Mouse (Mus musculus) megakaryocyte, embryonic 14.5 days (primary cell): ENCODE measurements around the gene Cntrl.

Source experiments
- FLI1 ChIP-seq: IDR thresholded peaks from 2 replicates; pipeline ENCODE4 v1.6.1; 2012; ENCODE audit warnings: low read length, inconsistent platforms, mixed read lengths
- GATA1 ChIP-seq: IDR thresholded peaks from 3 replicates; pipeline ENCODE4 v1.6.1; 2012; ENCODE audit warnings: mixed read lengths, low read length, inconsistent platforms, borderline replicate concordance

DNA sequence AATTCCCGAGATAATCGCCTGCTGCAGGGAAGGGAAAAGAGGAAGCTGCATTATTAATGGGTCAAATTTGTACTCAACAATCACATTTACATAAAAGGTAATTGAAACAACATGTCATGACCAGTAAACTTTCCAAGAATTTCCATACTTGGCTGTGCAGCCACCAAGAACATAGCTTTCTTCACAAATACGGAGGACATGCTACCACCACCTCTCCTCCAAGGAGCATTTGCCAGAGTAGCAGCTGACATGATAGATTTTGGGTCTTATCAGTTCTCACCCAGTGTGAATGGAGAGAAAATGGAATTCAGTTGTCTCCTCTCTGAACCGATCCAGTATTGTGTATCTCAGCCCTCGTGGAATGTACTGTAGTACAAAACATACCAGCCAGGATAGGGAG is 90.2 kb downstream of the Cntrl start:
- TF ChIP-seq GATA1 (no peak), FLI1 (no peak)
